Mouse (Mus musculus) right cerebral cortex, adult 18-20 months (tissue): Measurements from ENCODE around the gene Slc22a17.

Experiments
- DNase-seq: peaks from one replicate; pipeline ENCODE4 v3.0.0; 2022; ENCODE audit warnings: mixed read lengths

Slc22a17 gene

GRCm38 (mm10) chr14:54856703-54857102 is 56.2 kb downstream of the Slc22a17 start:
- no peak for DNase-seq
